Mouse (Mus musculus) CD8-positive naive resting alpha-beta T cell, adult 57 days (primary cell): ENCODE measurements around the gene Itpr1. TPM values are rescaled to one million over a fixed set of nuclear protein-coding genes. Genes with fewer than 3 reads are reported as not detected.

ENCODE experiments used
- total RNA-seq: library from RNA; stranded (reverse); gene quantifications from one replicate; pipeline ENCODE4 v1.2.4, GENCODE M21; 2023

The Itpr1 gene
- total RNA-seq: 133 TPM

GRCm38 (mm10) chr6:108212881-108213295 lies at the start of gene Itpr1:
Itpr1 (plus strand) TSS chr6:108213096.

GRCm38 (mm10) chr6:108184847-108185684 lies 27.8 kb upstream of the Itpr1 start, which contains the start of gene Sumf1:
Sumf1 (minus strand) TSS chr6:108185582.

Other genes with a start within 250 kb of the Itpr1 start
- gene Setmar, start 148.1 kb upstream of the Itpr1 start, total RNA-seq: 2.2 TPM
- 16.4 TPM for gene Sumf1, start 27.5 kb upstream of the Itpr1 start, total RNA-seq